8 mouse cellular contexts compared by ENCODE assay signal in genomic region chr15:85231443-85232255, GRCm38 (mm10). TPM values are rescaled to one million over a fixed set of nuclear protein-coding genes. Genes with fewer than 3 reads are reported as not detected.
DNase-seq lines count a peak whose midpoint lies in the region; ATAC-seq and TF ChIP-seq lines count a peak whose summit lies in the region.

No protein-coding gene starts in this region.

- no peak overlapping the region for H3K27ac ChIP-seq in cerebellum, adult 2 months (ENCODE audit: insufficient read depth, low read length)
- H3K27ac ChIP-seq in stomach, embryonic 15.5 days: peak overlapping the region; percentile 21

- no peak overlapping the region for H3K9ac ChIP-seq in stomach, embryonic 15.5 days

- H3K4me3 ChIP-seq in cerebellum, adult 2 months (replicated peaks; ENCODE audit: insufficient read depth, low read depth, low read length): no peak overlapping the region
- no peak overlapping the region for H3K4me3 ChIP-seq in stomach, embryonic 15.5 days (replicated peaks)

- H3K36me3 ChIP-seq in stomach, embryonic 15.5 days: peaks cover 22% of the 10 kb centered on the region

- TF ChIP-seq POLR2A in cerebellum, adult 2 months (IDR thresholded peaks at IDR 0.05; ENCODE audit: borderline replicate concordance, insufficient read depth, low read length): no peak
- TF ChIP-seq POLR2A in brain, embryonic 14.5 days (IDR thresholded peaks at IDR 0.05; ENCODE audit: borderline replicate concordance, extremely low read depth, insufficient read depth, insufficient read length, poor library complexity, severe bottlenecking): no peak

- DNase-seq in cerebellum, adult 2 months: peak in 1 of 2 experiments; percentile 18
- no peak for DNase-seq in cerebellum, adult 9-10 months
- DNase-seq in A20 (ENCODE audit: low read depth, low spot score): peak; percentile 51
- DNase-seq in brain, embryonic 14.5 days (ENCODE audit: low read depth): peak; percentile 48
- DNase-seq in gastrocnemius, postnatal 25 days: peak; percentile 71
- DNase-seq in kidney, postnatal 10 days: peak; percentile 85
- peak; percentile 81 for DNase-seq in lung, postnatal 36 days

- no peak overlapping the region for H3K4me2 ChIP-seq in stomach, embryonic 15.5 days

- WGBS in cerebellum, adult 2 months: 72% methylated on average over 13 of the region's 13 CpGs
- WGBS in stomach, embryonic 15.5 days: 59% methylated on average over 13 of the region's 13 CpGs

- ATAC-seq in stomach, embryonic 15.5 days (ENCODE audit: insufficient read depth, low FRiP score, low read depth): peak; percentile 32; the same call in 1 of the 2 replicates

- no peaks in the 10 kb centered on the region for H3K9me3 ChIP-seq in stomach, embryonic 15.5 days

- H3K4me1 ChIP-seq in cerebellum, adult 2 months (ENCODE audit: control insufficient read depth, insufficient read depth, low read length): no peaks in the 10 kb centered on the region
- H3K4me1 ChIP-seq in stomach, embryonic 15.5 days: peaks cover 12% of the 10 kb centered on the region; the same call in 1 of the 2 replicates

- no peaks in the 10 kb centered on the region for H3K27me3 ChIP-seq in cerebellum, adult 2 months (ENCODE audit: control insufficient read depth, insufficient read depth, low read length)
- no peaks in the 10 kb centered on the region for H3K27me3 ChIP-seq in stomach, embryonic 15.5 days (replicated peaks)

- peak; percentile 60 for TF ChIP-seq CTCF in cerebellum, adult 2 months (IDR thresholded peaks at IDR 0.05; ENCODE audit: borderline replicate concordance, insufficient read depth, low read depth, low read length)
- peak; percentile 96 for TF ChIP-seq CTCF in brain, embryonic 14.5 days (IDR thresholded peaks at IDR 0.05; ENCODE audit: borderline replicate concordance, extremely low read depth, insufficient read depth, insufficient read length)

RNA-seq across cellular contexts. Expression of gene Fbln1, which starts 25.9 kb away (rescaled TPM):
- polyA plus RNA-seq in cerebellum, adult 2 months (2012; rRNA removed): 6.9 and 10.1 TPM in 2 replicates
- 52.7 and 59.3 TPM in 2 replicates for polyA plus RNA-seq in brain, embryonic 14.5 days (2012; rRNA removed)
- total RNA-seq in gastrocnemius, postnatal 25 days (2021): 1 to 10 TPM; 8.5 to 9.0 TPM
- polyA plus RNA-seq in stomach, embryonic 15.5 days (2015; fragmentation: Nextera tagmentation; extraction: Ambion mirVana): 209 and 235 TPM in 2 replicates
